8 mouse cellular contexts compared by ENCODE assay signal in genomic region chr1:62701065-62701921, GRCm38 (mm10). TPM values are rescaled to one million over a fixed set of nuclear protein-coding genes. Genes with fewer than 3 reads are reported as not detected.
DNase-seq lines count a peak whose midpoint lies in the region; ATAC-seq and TF ChIP-seq lines count a peak whose summit lies in the region.

No protein-coding gene starts in this region.

- no peak overlapping the region for H3K27ac ChIP-seq in midbrain, embryonic 14.5 days (replicated peaks; ENCODE audit: low read depth, low read length)
- H3K27ac ChIP-seq in midbrain, embryonic 13.5 days: no peak overlapping the region
- H3K27ac ChIP-seq in intestine, embryonic 14.5 days (ENCODE audit: low read depth): no peak overlapping the region
- no peak overlapping the region for H3K27ac ChIP-seq in midbrain, postnatal 0 days (ENCODE audit: low read depth, low read length)

- H3K4me1 ChIP-seq in midbrain, embryonic 14.5 days (ENCODE audit: control insufficient read depth, insufficient read depth, low read length): peaks cover 18% of the 10 kb centered on the region
- peaks cover 56% of the 10 kb centered on the region for H3K4me1 ChIP-seq in midbrain, embryonic 13.5 days (replicated peaks)
- peaks cover 21% of the 10 kb centered on the region for H3K4me1 ChIP-seq in intestine, embryonic 14.5 days (replicated peaks; ENCODE audit: control insufficient read depth, insufficient read depth, low read length)
- no peaks in the 10 kb centered on the region for H3K4me1 ChIP-seq in midbrain, postnatal 0 days (ENCODE audit: insufficient read depth, low read length)

- intact Hi-C loops in left cerebral cortex, postnatal 36 days (cut with DNase I): loop anchor here (5.0 to 10.0 kb wide), 2 partner anchors 261 to 1396 kb away; no protein-coding TSS in a partner anchor

- peak; percentile 81 for TF ChIP-seq CTCF in midbrain, postnatal 0 days (IDR thresholded peaks at IDR 0.05)

- H3K4me3 ChIP-seq in midbrain, embryonic 14.5 days (replicated peaks; ENCODE audit: low read depth, low read length): no peak overlapping the region
- no peak overlapping the region for H3K4me3 ChIP-seq in midbrain, embryonic 13.5 days (replicated peaks)
- no peak overlapping the region for H3K4me3 ChIP-seq in intestine, embryonic 14.5 days (ENCODE audit: low read depth, low read length)
- H3K4me3 ChIP-seq in midbrain, postnatal 0 days (ENCODE audit: low read depth, low read length): no peak overlapping the region

- no peaks in the 10 kb centered on the region for H3K9me3 ChIP-seq in midbrain, embryonic 14.5 days (ENCODE audit: control insufficient read depth, low read length)
- H3K9me3 ChIP-seq in midbrain, embryonic 13.5 days: no peaks in the 10 kb centered on the region
- no peaks in the 10 kb centered on the region for H3K9me3 ChIP-seq in intestine, embryonic 14.5 days (ENCODE audit: control insufficient read depth, low read length)
- no peaks in the 10 kb centered on the region for H3K9me3 ChIP-seq in midbrain, postnatal 0 days (ENCODE audit: low read length)

- DNase-seq in midbrain, embryonic 14.5 days: peak; percentile 90
- peak; percentile 18 for DNase-seq in c-Kit-positive CD71-positive TER-119-positive erythroid progenitor cells, embryonic 14.5 days (ENCODE audit: low spot score)
- peak; percentile 70 to 72 for DNase-seq in frontal cortex, postnatal 10 days (ENCODE audit: low spot score in 2 of 2)
- peak; percentile 78 for DNase-seq in intestine, embryonic 14.5 days (ENCODE audit: low spot score)
- peak; percentile 70 to 71 for DNase-seq in left cerebral cortex, postnatal 36 days (ENCODE audit: low spot score in 2 of 2)
- DNase-seq in midbrain, postnatal 0 days (ENCODE audit: low spot score): peak; percentile 93
- peak; percentile 32 for DNase-seq in thymus, postnatal 0 days (ENCODE audit: low spot score)

- no peaks in the 10 kb centered on the region for H3K36me3 ChIP-seq in midbrain, embryonic 14.5 days (ENCODE audit: control insufficient read depth, insufficient read depth, low read length)
- no peaks in the 10 kb centered on the region for H3K36me3 ChIP-seq in midbrain, embryonic 13.5 days
- no peaks in the 10 kb centered on the region for H3K36me3 ChIP-seq in intestine, embryonic 14.5 days (ENCODE audit: control insufficient read depth, insufficient read depth, low read length)
- no peaks in the 10 kb centered on the region for H3K36me3 ChIP-seq in midbrain, postnatal 0 days (ENCODE audit: insufficient read depth, low read length)

- ATAC-seq in midbrain, embryonic 14.5 days (ENCODE audit: low FRiP score, low TSS enrichment): no peak
- ATAC-seq in midbrain, embryonic 13.5 days: no peak
- ATAC-seq in intestine, embryonic 14.5 days (replicated peaks; ENCODE audit: low FRiP score, low TSS enrichment, low read depth): 0 out of 2 replicates have a peak, but pooled peaks have one; percentile 5
- ATAC-seq in midbrain, postnatal 0 days (ENCODE audit: low FRiP score): no peak

- peaks cover 13% of the 10 kb centered on the region; the same call in 1 of the 2 replicates for H3K27me3 ChIP-seq in midbrain, embryonic 14.5 days (ENCODE audit: control insufficient read depth, insufficient read depth, low read length)
- H3K27me3 ChIP-seq in midbrain, embryonic 13.5 days: peaks cover 44% of the 10 kb centered on the region
- no peaks in the 10 kb centered on the region for H3K27me3 ChIP-seq in intestine, embryonic 14.5 days (replicated peaks; ENCODE audit: control insufficient read depth, insufficient read depth, low read length)
- no peaks in the 10 kb centered on the region for H3K27me3 ChIP-seq in midbrain, postnatal 0 days (ENCODE audit: insufficient read depth, low read length)

- no peak overlapping the region for H3K9ac ChIP-seq in midbrain, embryonic 14.5 days (replicated peaks; ENCODE audit: low read length)
- H3K9ac ChIP-seq in midbrain, embryonic 13.5 days (replicated peaks): no peak overlapping the region
- no peak overlapping the region for H3K9ac ChIP-seq in intestine, embryonic 14.5 days (ENCODE audit: low read length)
- H3K9ac ChIP-seq in midbrain, postnatal 0 days (replicated peaks; ENCODE audit: low read length, poor library complexity, severe bottlenecking): no peak overlapping the region

- 37% methylated on average over 10 of the region's 10 CpGs for WGBS in midbrain, embryonic 14.5 days
- 34% methylated on average over 10 of the region's 10 CpGs for WGBS in midbrain, embryonic 13.5 days
- 35% methylated on average over 10 of the region's 10 CpGs for WGBS in intestine, embryonic 14.5 days
- 37% methylated on average over 10 of the region's 10 CpGs for WGBS in midbrain, postnatal 0 days

- no peak overlapping the region for H3K4me2 ChIP-seq in midbrain, embryonic 14.5 days (ENCODE audit: low read length)
- no peak overlapping the region for H3K4me2 ChIP-seq in midbrain, embryonic 13.5 days (replicated peaks)
- no peak overlapping the region for H3K4me2 ChIP-seq in intestine, embryonic 14.5 days (ENCODE audit: low read length)
- H3K4me2 ChIP-seq in midbrain, postnatal 0 days (ENCODE audit: low read depth, low read length, poor library complexity, severe bottlenecking): no peak overlapping the region

RNA-seq across cellular contexts. Expression of gene Nrp2, which starts 1.8 kb away (rescaled TPM):
- polyA plus RNA-seq in midbrain, embryonic 14.5 days (2014; fragmentation: Nextera tagmentation; extraction: Ambion mirVana): 17.6 and 19.5 TPM in 2 replicates
- 15.9 and 18.7 TPM in 2 replicates for polyA plus RNA-seq in midbrain, embryonic 13.5 days (2015; fragmentation: Nextera tagmentation; extraction: Ambion mirVana)
- polyA plus RNA-seq in intestine, embryonic 14.5 days (2014; fragmentation: Nextera tagmentation; extraction: Ambion mirVana): 43.8 and 44.0 TPM in 2 replicates
- 10 to 100 TPM; 19.0 to 39.3 TPM for total RNA-seq in left cerebral cortex, postnatal 36 days (2021)
- 56.7 and 60.1 TPM in 2 replicates for total RNA-seq in midbrain, postnatal 0 days (2014; rRNA removed)
- polyA plus RNA-seq in midbrain, postnatal 0 days (2015; fragmentation: Nextera tagmentation; extraction: Ambion mirVana): 14.0 and 17.1 TPM in 2 replicates
- polyA plus RNA-seq in thymus, postnatal 0 days (2015; fragmentation: Nextera tagmentation; extraction: Ambion mirVana): 1.6 and 1.7 TPM in 2 replicates

Comparison
In these comparisons a context has a peak if more than half of its experiments do, and no peak if none do; other contexts are left out.
1. DNase-seq: peak in every context shown above with its lines; median percentile 93 in midbrain, postnatal 0 days; 90 in midbrain, embryonic 14.5 days; 78 in intestine, embryonic 14.5 days; 71 in frontal cortex, postnatal 10 days; 70 in left cerebral cortex, postnatal 36 days; 32 in thymus, postnatal 0 days; 18 in c-Kit-positive CD71-positive TER-119-positive erythroid progenitor cells, embryonic 14.5 days.